In genomic region chr13:51609231-51609630, GRCm38 (mm10) we compare ENCODE assay signal across 27 mouse cellular contexts. TPM values are rescaled to one million over a fixed set of nuclear protein-coding genes. Genes with fewer than 3 reads are reported as not detected.
DNase-seq lines count a peak whose midpoint lies in the region; ATAC-seq and TF ChIP-seq lines count a peak whose summit lies in the region.
"Had no signal": no experiment of that assay in that cellular context is flagged by ENCODE, and none has a peak within 500 bp of the region (broad histone marks: within the 10 kb centered on the region; RNA-seq: fewer than 3 reads in every experiment).

No protein-coding gene starts in this region.

- H3K4me3 ChIP-seq in layer of hippocampus, adult 2 months: no peak overlapping the region
- H3K4me3 ChIP-seq in neural tube, embryonic 15.5 days (replicated peaks): no peak overlapping the region
- H3K4me3 ChIP-seq: embryonic facial prominence, embryonic 15.5 days; forebrain, embryonic 15.5 days; heart, embryonic 13.5 days; hindbrain, embryonic 12.5 days; limb, embryonic 13.5 days; liver, embryonic 15.5 days; midbrain, embryonic 12.5 days had no signal

- no peak overlapping the region for H3K9ac ChIP-seq in neural tube, embryonic 15.5 days (replicated peaks)
- H3K9ac ChIP-seq: embryonic facial prominence, embryonic 15.5 days; forebrain, embryonic 15.5 days; heart, embryonic 13.5 days; hindbrain, embryonic 12.5 days; limb, embryonic 13.5 days; liver, embryonic 15.5 days; midbrain, embryonic 12.5 days had no signal

- H3K27ac ChIP-seq in layer of hippocampus, adult 2 months: no peak overlapping the region
- H3K27ac ChIP-seq in neural tube, embryonic 15.5 days (replicated peaks): no peak overlapping the region
- H3K27ac ChIP-seq: embryonic facial prominence, embryonic 15.5 days; forebrain, embryonic 15.5 days; heart, embryonic 13.5 days; hindbrain, embryonic 12.5 days; limb, embryonic 13.5 days; liver, embryonic 15.5 days; midbrain, embryonic 12.5 days had no signal

- H3K9me3 ChIP-seq in neural tube, embryonic 15.5 days (replicated peaks): no peaks in the 10 kb centered on the region
- H3K9me3 ChIP-seq: embryonic facial prominence, embryonic 15.5 days; forebrain, embryonic 15.5 days; G1E; heart, embryonic 13.5 days; hindbrain, embryonic 12.5 days; limb, embryonic 13.5 days; liver, embryonic 15.5 days; midbrain, embryonic 12.5 days had no signal

- no peak overlapping the region for H3K4me2 ChIP-seq in neural tube, embryonic 15.5 days
- H3K4me2 ChIP-seq: embryonic facial prominence, embryonic 15.5 days; forebrain, embryonic 15.5 days; heart, embryonic 13.5 days; hindbrain, embryonic 12.5 days; limb, embryonic 13.5 days; liver, embryonic 15.5 days; midbrain, embryonic 12.5 days had no signal

- H3K36me3 ChIP-seq in neural tube, embryonic 15.5 days: no peaks in the 10 kb centered on the region
- H3K36me3 ChIP-seq: embryonic facial prominence, embryonic 15.5 days; forebrain, embryonic 15.5 days; G1E; heart, embryonic 13.5 days; hindbrain, embryonic 12.5 days; limb, embryonic 13.5 days; liver, embryonic 15.5 days; midbrain, embryonic 12.5 days had no signal

- DNase-seq in layer of hippocampus, adult 2 months (ENCODE audit: low spot score in 2 of 2): no peak
- no peak for DNase-seq in layer of hippocampus, adult 11-12 months (ENCODE audit: low spot score)
- DNase-seq in 3T3-L1 (ENCODE audit: low read depth, low spot score) (peak; percentile 8), A20 (ENCODE audit: low read depth, low spot score) (peak; percentile 30), R1 (ENCODE audit: low read depth, low spot score) (peak; percentile 79)
- DNase-seq in cerebellum, adult 9-10 months: no peak
- DNase-seq: adrenal gland, postnatal 25 days; cerebellum, adult 9-11 months; gastrocnemius, postnatal 14 days; heart, postnatal 14 days; kidney, adult 2 months; kidney, postnatal 14 days; layer of hippocampus, postnatal 36 days; right cerebral cortex, postnatal 25 days; spleen, adult 18-20 months; thymus, adult 18-20 months had no signal

- ATAC-seq in neural tube, embryonic 15.5 days (ENCODE audit: low FRiP score): no peak
- ATAC-seq: forebrain, embryonic 15.5 days; lung, postnatal 0 days had no signal

- WGBS in neural tube, embryonic 15.5 days: 99% methylated on average over 6 of the region's 7 CpGs

- peak; percentile 54 for TF ChIP-seq CTCF in layer of hippocampus, adult 2 months (conservative IDR thresholded peaks at IDR 0.05)

- H3K27me3 ChIP-seq in neural tube, embryonic 15.5 days (replicated peaks): no peaks in the 10 kb centered on the region
- H3K27me3 ChIP-seq: embryonic facial prominence, embryonic 15.5 days; forebrain, embryonic 15.5 days; hindbrain, embryonic 12.5 days; limb, embryonic 13.5 days; midbrain, embryonic 12.5 days had no signal

- no peaks in the 10 kb centered on the region for H3K4me1 ChIP-seq in neural tube, embryonic 15.5 days
- H3K4me1 ChIP-seq: liver, embryonic 15.5 days had no signal

RNA-seq across cellular contexts. Expression of gene Cks2, which starts 35.8 kb away (rescaled TPM):
- total RNA-seq in layer of hippocampus, adult 2 months (2021): 1 to 10 TPM; 1.9 to 2.8 TPM
- polyA plus RNA-seq in neural tube, embryonic 15.5 days (2015; fragmentation: Nextera tagmentation; extraction: Ambion mirVana): 40.0 and 92.6 TPM in 2 replicates

RNA-seq across cellular contexts. Expression of gene Shc3, which starts 40.0 kb away (rescaled TPM):
- total RNA-seq in layer of hippocampus, adult 2 months (2021): 100 to 1,000 TPM; 120 to 127 TPM
- polyA plus RNA-seq in neural tube, embryonic 15.5 days (2015; fragmentation: Nextera tagmentation; extraction: Ambion mirVana): 7.0 and 7.5 TPM in 2 replicates
- total RNA-seq: common myeloid progenitor, adult 5-6 weeks had no signal
- polyA plus RNA-seq: G1E; liver, embryonic 15.5 days had no signal

RNA-seq across cellular contexts. Expression of gene Secisbp2, which starts 42.3 kb away (rescaled TPM):
- 10 to 100 TPM; 22.5 to 22.9 TPM for total RNA-seq in layer of hippocampus, adult 2 months (2021)
- 26.7 and 28.0 TPM in 2 replicates for polyA plus RNA-seq in neural tube, embryonic 15.5 days (2015; fragmentation: Nextera tagmentation; extraction: Ambion mirVana)

Comparison
In these comparisons a context has a peak if more than half of its experiments do, and no peak if none do; other contexts are left out.
1. DNase-seq: peak in 3T3-L1 (single experiment), A20 (single experiment) and R1 (single experiment); none in layer of hippocampus, adult 2 months (0 of 2), layer of hippocampus, adult 11-12 months (single experiment) and cerebellum, adult 9-10 months (single experiment).